Mouse (Mus musculus) c-Kit-positive CD71-negative TER-119-negative erythroid progenitor cells, embryonic 14.5 days (primary cell): ENCODE measurements around the gene Sh3bgr.

ENCODE experiments used
- DNase-seq: peaks from one replicate; pipeline ENCODE4 v3.0.0-alpha.2; 2013; ENCODE audit warnings: low read depth

Gene Sh3bgr

DNA sequence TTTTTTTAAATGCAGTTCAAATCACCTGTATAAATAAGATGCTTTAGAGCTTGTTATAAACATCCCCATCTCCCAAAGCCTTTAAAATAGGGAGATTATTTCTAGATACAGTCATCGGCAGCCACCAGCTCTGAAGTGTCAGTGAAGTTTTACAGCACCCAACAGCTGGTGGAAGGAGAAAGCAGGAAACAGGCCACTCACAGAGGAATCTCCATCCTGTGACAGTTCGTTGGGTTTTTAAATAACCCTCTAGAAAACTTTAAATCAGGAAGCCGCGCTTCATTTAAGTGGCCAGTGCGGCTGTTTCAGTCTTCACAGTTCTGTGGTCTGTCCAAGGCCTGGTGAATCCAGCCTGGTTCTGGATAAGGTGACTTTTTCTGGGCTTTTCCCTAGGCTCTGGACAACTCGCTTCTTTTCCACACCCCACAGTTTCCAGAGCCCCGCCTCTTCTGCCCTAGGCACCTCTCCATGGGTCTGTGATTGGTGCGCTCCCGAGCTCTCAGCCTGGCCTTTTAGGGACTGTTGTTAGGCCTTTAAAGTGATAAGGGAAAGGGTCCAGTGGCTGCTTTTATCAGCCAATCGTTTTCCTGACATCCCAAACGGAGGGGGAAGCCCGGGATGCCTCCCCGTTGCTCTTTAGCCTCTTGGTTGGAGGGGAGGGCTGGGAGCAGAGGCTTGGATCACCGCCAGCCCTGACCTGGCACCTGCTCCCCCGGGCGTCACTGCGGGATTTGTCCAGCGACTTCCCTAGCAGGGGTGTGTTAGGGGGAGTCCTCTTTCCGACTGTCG is at the start of gene Sh3bgr:
Gene Sh3bgr (plus strand): TSS at position 538 of the 789 bp plus-strand sequence.
- DNase-seq, result no peak

- DNase-seq, result no peak
Measured at GRCm38 (mm10) chr16:96150995-96151394, 49.3 kb upstream of the Sh3bgr start.

DNA sequence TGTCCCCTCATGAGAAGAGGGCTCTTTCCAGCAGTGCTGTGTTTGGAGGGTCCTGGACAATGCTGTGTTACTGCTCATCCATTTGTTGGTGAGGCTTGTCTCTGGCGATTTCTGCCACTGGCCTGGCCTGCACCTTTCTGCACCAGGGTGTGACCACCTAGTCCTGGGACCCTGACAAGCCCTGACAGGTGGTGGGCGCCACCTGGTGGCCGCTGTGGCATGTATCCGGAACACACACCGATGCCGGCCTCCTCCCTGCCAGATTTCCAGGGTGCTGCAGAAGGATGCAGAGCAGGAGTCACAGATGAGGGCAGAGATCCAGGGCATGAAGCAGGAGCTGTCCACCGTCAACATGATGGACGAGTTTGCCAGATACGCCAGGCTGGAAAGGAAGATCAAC is 48.7 kb upstream of the Sh3bgr start:
- DNase-seq, result no peak

DNA sequence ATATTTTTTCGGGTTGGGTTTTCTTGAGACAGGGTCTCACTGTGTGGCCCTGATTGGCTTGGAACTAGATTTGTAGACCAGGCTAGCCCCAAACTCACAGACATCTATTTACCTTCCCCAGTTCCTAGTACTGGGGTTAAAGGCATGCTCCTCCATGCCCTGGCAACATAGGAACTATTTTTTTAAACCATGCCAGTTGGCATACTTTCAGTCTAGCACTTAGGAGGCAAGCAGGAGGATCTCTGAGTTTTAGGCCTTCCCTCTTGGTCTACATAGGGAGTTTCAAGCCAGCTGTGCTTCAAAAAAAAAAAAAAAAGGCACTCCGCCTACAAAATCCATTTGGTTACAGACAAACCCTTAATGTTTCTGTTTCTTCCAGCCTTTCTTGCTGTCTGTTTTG is 45.8 kb upstream of the Sh3bgr start:
- no peak for DNase-seq

GRCm38 (mm10) chr16:96156019-96156418 is 44.2 kb upstream of the Sh3bgr start:
- no peak for DNase-seq

- no peak for DNase-seq
Measured at GRCm38 (mm10) chr16:96157171-96157570, 43.1 kb upstream of the Sh3bgr start.

DNA sequence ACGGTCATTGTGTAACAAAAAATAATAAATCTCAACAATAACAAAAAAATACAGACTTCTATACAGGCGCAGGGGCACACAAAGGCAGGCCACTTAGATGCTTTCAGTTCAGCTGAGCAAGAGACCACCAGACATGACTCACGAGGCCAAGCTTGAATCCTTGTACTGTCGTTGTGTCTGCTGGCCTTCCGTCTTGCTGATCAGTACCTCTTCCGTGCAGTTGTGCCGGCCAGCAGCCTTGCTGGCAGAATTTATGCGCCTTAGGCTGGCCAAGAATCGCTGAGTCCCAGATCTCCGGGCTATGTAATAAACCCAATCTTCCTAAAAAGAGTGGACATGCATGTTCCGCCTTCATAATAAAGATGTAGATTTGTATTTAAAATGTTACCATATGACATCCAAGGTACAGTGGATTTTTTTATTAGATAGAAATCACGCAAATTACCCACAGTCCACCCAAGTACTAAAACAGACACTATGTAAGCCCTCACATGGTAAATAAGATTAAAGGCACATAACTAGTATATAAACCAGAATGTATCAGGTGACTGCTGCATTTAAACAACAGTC is 41.7 kb upstream of the Sh3bgr start:
- DNase-seq, result no peak

- DNase-seq, result no peak
Measured at GRCm38 (mm10) chr16:96159091-96159731, 41.0 kb upstream of the Sh3bgr start.

DNA sequence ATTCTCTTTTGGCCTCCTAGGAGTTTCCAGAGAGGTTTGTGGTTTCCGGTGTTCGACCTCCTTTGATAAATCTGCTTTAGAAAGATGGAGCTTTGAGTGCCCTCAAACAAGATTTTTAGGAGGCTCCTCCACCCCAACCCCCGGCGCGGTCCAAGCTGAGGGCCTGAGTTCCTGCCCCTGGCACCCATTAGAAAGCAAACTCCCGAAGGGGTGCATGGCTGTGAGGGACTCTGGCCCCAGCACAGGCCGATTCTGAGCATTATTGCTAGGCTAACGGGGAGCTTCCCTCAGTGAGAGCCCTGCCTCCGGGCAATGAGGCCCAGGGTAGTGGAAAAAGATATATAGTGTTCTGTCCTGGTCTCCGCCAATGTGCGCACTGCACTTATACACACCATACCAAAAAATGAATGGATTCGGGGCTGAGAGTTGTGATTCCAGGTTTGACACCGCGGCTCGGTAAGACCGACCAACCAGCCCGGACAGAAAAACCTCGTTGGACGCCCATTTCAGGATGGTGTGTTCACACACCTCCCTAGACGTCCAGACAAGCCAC is 40.4 kb upstream of the Sh3bgr start:
- DNase-seq, result no peak

GRCm38 (mm10) chr16:96160927-96161326 is 39.3 kb upstream of the Sh3bgr start:
- no peak for DNase-seq

DNA sequence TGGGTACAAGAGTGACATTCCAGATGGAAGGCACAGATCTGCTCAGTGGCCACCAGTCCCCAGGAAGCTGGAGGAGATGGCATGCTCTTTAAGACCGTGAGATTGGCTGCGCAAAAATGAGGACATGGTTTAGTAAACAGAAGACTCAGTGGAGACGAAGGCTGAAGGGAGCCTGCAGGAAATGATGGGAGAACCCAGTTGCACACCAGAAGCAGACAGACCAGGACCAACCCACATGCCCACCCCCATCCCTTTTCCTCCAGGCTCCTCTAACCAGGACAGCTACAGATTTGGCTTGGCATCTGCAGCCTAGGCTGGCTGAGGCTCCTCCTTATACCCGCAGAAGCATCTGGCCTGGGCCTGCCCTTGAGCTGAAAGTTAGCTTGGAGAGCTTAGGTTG is 38.9 kb upstream of the Sh3bgr start:
- no peak for DNase-seq

DNA sequence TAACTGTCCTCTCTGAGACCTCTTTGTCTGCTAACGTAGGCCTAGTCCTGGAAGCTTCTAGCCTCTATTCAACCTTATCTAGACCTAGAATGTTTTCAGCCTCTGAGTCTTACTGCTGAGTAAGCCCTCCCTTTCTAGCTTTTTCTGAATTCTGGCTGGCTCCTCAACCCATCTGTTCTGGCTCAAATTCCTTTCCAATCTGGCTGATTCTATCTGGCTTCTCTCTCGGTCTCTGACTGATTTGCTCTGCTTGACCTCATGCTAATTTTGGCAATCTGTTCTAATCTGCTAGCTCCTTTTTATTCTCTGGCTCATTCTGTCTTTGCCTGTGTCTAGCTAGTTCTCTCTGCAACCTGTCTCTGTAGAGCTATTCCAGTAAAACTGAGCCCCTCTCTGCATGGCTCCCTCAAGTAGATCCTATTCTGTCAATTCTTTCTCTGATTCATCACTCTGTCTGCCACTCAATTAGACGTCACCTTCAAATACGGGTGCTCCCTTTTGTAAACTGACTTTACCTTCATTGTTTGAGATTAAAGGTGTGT is 34.5 kb upstream of the Sh3bgr start:
- DNase-seq, result no peak

GRCm38 (mm10) chr16:96168837-96169236 is 31.4 kb upstream of the Sh3bgr start:
- DNase-seq, result no peak

DNA sequence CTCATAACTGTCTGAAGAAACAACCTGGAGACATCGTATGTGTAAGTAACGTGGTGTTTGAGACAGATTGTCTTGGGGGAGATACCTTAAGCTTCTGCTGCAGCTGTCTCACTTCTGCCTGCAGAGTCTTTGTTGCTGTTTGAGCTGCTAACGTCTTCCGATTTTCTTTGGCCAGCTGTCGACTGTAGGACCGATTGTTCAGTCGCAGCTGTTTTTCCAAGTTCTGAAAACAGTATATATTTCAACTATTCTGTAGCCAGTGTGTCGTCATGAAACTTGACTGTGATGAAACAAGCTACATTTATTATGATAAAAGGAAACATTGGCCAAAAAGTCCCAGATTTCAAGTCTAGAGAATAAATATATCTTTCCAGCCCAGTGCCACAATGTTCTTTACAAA is 26.6 kb upstream of the Sh3bgr start:
- DNase-seq, result no peak

DNA sequence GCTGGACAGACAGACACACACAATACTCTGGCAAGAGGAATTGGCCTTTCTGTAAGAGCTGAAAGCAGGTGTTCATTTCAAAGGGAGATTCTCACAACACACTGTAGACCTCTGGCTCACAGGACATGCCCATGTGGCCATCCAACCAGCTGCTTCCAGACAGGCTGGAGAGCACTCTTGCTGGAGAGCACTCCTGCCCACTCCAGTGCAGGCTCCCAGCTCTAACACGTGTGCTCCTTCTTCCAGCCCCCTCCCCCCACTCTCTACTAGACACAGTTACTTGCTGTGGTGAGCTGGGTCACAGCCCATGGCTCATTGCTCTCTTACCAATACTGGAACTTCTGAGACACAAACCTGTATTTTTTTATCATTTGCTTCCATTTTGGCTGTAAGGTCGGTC is 24.9 kb upstream of the Sh3bgr start:
- no peak for DNase-seq

- DNase-seq, result no peak
Measured at GRCm38 (mm10) chr16:96179156-96179555, 21.1 kb upstream of the Sh3bgr start.

DNA sequence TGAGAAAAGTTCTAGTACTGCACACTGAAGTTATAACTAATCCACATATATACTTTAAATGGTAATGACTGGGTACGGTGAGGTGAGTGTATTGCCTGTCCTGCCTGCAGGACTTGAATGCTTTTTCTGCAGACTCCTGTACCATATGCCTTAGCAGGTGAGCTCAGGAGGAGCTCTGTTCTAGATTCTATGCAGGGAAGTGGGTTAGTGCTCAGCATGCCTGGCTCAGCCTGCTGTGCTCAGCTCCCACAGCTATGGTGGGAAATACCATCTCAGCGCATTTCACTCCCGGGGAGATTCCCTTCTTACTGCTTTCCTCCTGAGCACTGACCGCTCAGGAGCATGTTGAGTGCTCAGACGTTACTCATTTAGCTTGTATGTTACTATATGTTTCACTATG is 12.6 kb upstream of the Sh3bgr start:
- no peak for DNase-seq

- DNase-seq, result peak; percentile 97
Measured at GRCm38 (mm10) chr16:96191531-96192506, 8.4 kb upstream of the Sh3bgr start, which contains the start of gene Lca5l. TSS of gene Lca5l (minus strand) at chr16:96192271.

- no peak for DNase-seq
Measured at GRCm38 (mm10) chr16:96200702-96201028, 415 bp downstream of the Sh3bgr start.

GRCm38 (mm10) chr16:96201485-96202232 is 1.4 kb downstream of the Sh3bgr start:
- no peak for DNase-seq

DNA sequence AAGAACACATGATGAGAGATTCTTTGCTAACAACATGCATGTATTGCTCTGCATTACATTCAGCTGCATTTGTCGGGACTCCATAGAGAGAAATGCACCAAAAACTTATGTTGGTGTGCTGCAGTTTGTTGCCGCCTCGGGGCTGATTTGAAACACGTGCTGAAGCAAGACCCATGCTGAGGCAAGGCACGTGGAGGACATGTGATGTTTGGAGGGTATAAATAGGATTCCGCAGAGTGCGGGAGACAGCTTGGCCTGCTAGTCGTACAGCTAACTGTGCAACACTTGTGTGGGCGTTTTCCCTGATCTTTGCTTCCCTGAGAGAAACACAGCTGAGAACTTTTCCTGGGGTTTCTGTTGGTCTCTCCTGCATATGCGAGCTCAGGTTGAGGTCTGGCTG is 9.5 kb downstream of the Sh3bgr start:
- no peak for DNase-seq
